Mouse (Mus musculus) heart, adult 2 months (tissue): ENCODE results near the gene Itga10.

Experiments used
- CTCF ChIP-seq: fragments of 200-600 bp; IDR thresholded peaks from 2 replicates; pipeline ENCODE4 v1.8.1; 2022; ENCODE audit warnings: antibody characterized with exemption, mild to moderate bottlenecking, moderate library complexity
- POLR2A ChIP-seq: fragments of 200-500 bp; IDR thresholded peaks from 2 replicates; pipeline ENCODE4 v1.6.1; 2011; ENCODE audit warnings: mild to moderate bottlenecking, low read depth, low read length, control low read depth; ENCODE audit not compliant: insufficient read depth

GRCm38 (mm10) chr3:96693579-96693978 lies 48.2 kb downstream of the Itga10 start:
- TF ChIP-seq POLR2A (no peak), CTCF (no peak)
